Mouse (Mus musculus): ENCODE data around the gene Tns1. TPM values are rescaled to one million over a fixed set of nuclear protein-coding genes. Genes with fewer than 3 reads are reported as not detected.

Gene Tns1
- total and polyA plus RNA-seq, 2 experiments from 2014 or later: 11.7 to 28.0 TPM

DNA sequence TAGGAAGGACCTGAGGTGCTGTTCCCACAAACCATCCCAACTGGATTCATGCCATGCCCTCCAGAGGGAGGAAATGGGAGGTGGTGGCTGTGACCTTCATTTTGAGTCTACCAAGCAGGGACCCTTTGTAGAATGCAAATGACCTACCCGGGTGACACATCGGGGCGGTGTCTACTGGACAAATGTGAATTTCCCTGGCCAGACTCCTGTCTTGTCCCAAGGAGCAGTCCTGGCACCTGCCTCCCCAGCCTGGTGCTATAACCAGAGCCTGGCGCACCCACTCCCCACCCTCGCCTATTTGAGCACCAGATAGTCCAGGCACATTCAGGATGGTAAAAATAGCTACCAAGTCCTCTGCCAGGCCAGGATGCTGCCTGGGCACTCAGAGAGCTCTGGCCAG is 162.2 kb downstream of the Tns1 start:
- Histone ChIP-seq H3K4me1 (ENCODE audit: insufficient read depth, low read length) (peaks cover 18% of the 10 kb centered on the region), H3K27ac (peak overlapping the region; percentile 79; the same call in 1 of the 2 replicates), H3K9ac (replicated peaks; ENCODE audit: low read length) (peak overlapping the region; percentile 22; the same call in 1 of the 2 replicates), H3K36me3 (ENCODE audit: insufficient read depth, low read length) (no peaks in the 10 kb centered on the region), H3K4me2 (ENCODE audit: low read depth, low read length) (peak overlapping the region; percentile 44), H3K4me3 (ENCODE audit: low read length) (no peak overlapping the region), H3K27me3 (ENCODE audit: insufficient read depth, low read length) (no peaks in the 10 kb centered on the region), H3K9me3 (ENCODE audit: low read length) (no peaks in the 10 kb centered on the region)
- DNase-seq (ENCODE audit: low spot score): no peak
- ATAC-seq: no peak
- no peak for TF ChIP-seq CTCF (IDR thresholded peaks at IDR 0.05; ENCODE audit: low read depth)
- 61% methylated on average over 5 of the region's 5 CpGs for WGBS

DNA sequence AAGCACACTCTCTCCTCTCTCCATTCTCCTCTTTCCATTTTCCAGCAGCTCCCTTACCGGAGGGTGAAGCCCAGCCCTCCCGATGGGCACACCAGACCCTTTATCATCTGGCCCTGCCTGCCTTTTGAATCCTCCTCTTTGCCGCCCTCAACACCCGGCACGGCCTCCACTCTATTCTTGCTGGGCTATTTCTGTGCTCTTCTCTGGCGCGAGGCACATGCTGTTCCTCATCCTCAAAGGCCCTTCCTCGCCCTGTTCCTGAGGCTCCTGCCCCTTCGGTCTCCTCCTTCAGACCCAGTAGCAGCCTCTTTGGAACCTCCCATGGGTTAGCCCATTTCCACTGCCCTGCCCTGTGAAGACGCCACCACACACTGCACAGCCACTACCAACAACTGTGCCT is 164.5 kb downstream of the Tns1 start:
- H3K27me3 ChIP-seq (ENCODE audit: insufficient read depth, low read length): no peaks in the 10 kb centered on the region
- DNase-seq (ENCODE audit: low spot score) (no peak), ATAC-seq (no peak)
- H3K9me3 ChIP-seq (ENCODE audit: low read length): no peaks in the 10 kb centered on the region
- H3K27ac ChIP-seq: no peak overlapping the region
- H3K36me3 ChIP-seq (ENCODE audit: insufficient read depth, low read length): no peaks in the 10 kb centered on the region
- H3K4me1 ChIP-seq (ENCODE audit: insufficient read depth, low read length): peaks cover 19% of the 10 kb centered on the region
- H3K4me2 ChIP-seq (ENCODE audit: low read depth, low read length): no peak overlapping the region
- TF ChIP-seq CTCF (IDR thresholded peaks at IDR 0.05; ENCODE audit: low read depth): no peak
- no peak overlapping the region for H3K4me3 ChIP-seq (ENCODE audit: low read length)
- no peak overlapping the region for H3K9ac ChIP-seq (replicated peaks; ENCODE audit: low read length)
- WGBS: 89% methylated on average over 10 of the region's 10 CpGs

DNA sequence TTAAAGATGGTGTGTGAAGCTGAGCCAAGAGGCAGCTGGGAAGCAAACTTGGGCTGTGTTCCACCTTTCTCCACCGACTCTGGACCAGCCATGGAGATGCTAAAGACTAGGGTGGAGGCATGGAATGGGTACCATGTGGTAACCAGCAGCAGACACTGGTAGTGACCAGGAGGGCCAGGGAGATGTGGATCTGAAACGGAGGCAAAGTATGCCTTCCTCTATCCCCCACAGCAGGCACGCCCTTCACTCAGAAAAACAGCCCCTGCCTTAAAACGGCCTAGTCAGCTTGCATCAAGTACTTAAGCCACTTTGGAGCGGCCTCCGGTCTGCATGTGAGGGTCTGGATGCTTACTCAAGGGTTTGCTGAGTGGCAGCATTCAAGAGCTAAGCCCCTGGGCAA is 164.9 kb downstream of the Tns1 start:
- ATAC-seq (no peak), DNase-seq (ENCODE audit: low spot score) (no peak)
- Histone ChIP-seq H3K4me1 (ENCODE audit: insufficient read depth, low read length) (peaks cover 21% of the 10 kb centered on the region), H3K27me3 (ENCODE audit: insufficient read depth, low read length) (no peaks in the 10 kb centered on the region), H3K4me2 (ENCODE audit: low read depth, low read length) (no peak overlapping the region), H3K27ac (no peak overlapping the region), H3K9ac (replicated peaks; ENCODE audit: low read length) (no peak overlapping the region), H3K36me3 (ENCODE audit: insufficient read depth, low read length) (no peaks in the 10 kb centered on the region), H3K4me3 (ENCODE audit: low read length) (no peak overlapping the region), H3K9me3 (ENCODE audit: low read length) (no peaks in the 10 kb centered on the region)
- TF ChIP-seq CTCF (IDR thresholded peaks at IDR 0.05; ENCODE audit: low read depth): no peak
- WGBS: 84% methylated on average over 6 of the region's 6 CpGs

DNA sequence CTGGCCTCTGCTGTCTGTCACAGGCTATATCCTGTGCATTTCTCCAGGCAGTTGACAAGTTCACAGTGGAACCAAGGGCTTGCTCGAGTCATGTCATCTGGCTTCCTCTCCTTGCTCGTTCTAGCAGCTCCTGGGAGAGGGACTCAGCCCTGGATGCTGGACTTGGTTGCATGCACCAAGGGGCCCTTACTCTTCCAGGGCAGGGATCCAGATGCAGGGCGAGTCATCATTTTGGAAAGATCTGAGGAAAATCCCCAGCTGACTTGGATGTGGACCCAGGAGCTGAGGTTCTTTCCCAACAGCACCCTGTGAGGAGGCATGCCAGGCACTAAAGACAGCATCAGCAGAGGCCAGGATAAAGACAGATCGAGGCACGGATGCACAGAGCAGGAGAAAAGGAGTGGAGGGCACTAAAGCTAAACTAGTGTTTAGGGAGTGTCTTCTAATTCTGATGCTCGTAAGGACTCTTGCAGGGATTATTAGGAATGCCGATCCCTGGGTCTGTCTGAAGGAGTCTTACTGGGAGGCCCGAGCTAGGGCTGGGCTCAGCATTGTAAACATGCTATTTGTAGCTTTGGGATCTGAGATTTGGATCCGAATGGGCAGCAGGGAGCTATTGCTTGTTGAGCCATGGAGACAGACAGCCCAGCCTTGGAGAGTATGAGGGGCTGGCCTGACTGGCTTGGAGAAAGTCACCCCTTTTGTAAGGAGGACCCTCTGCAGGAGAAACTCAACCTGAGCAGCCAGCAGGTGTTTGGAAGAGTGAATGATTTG is 165.9 kb downstream of the Tns1 start:
- 39% methylated on average over 9 of the region's 9 CpGs for WGBS
- H3K4me2 ChIP-seq (ENCODE audit: low read depth, low read length): no peak overlapping the region
- no peak overlapping the region for H3K4me3 ChIP-seq (ENCODE audit: low read length)
- 0 out of 2 replicates have a peak overlapping the region, but pooled peaks have one; percentile 13 for H3K27ac ChIP-seq
- no peaks in the 10 kb centered on the region for H3K36me3 ChIP-seq (ENCODE audit: insufficient read depth, low read length)
- no peak overlapping the region for H3K9ac ChIP-seq (replicated peaks; ENCODE audit: low read length)
- TF ChIP-seq CTCF (IDR thresholded peaks at IDR 0.05; ENCODE audit: low read depth): no peak
- DNase-seq (ENCODE audit: low spot score) (no peak), ATAC-seq (no peak)
- H3K4me1 ChIP-seq (ENCODE audit: insufficient read depth, low read length): peaks cover 13% of the 10 kb centered on the region
- no peaks in the 10 kb centered on the region for H3K27me3 ChIP-seq (ENCODE audit: insufficient read depth, low read length)
- no peaks in the 10 kb centered on the region for H3K9me3 ChIP-seq (ENCODE audit: low read length)

DNA sequence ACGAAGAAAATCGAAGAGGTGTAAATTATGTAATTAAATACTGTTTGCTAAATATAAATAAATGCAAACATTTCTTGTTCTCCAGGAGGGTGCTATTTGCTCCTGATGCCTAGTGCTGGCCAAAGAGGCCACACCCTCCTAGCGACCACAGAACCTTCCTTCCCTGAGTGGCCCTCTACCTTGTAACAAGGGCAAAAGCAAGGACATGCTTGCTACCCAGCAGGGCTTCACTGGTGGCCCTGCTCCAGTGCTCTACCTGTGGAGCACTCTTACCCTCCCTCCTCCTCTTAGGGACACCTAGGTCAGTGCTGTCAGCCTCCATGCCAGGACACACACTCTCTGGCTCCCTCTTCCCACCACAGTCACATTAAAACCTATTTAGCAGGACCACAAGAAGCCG is 166.8 kb downstream of the Tns1 start:
- no peak for ATAC-seq
- no peaks in the 10 kb centered on the region for H3K36me3 ChIP-seq (ENCODE audit: insufficient read depth, low read length)
- H3K27ac ChIP-seq: no peak overlapping the region

DNA sequence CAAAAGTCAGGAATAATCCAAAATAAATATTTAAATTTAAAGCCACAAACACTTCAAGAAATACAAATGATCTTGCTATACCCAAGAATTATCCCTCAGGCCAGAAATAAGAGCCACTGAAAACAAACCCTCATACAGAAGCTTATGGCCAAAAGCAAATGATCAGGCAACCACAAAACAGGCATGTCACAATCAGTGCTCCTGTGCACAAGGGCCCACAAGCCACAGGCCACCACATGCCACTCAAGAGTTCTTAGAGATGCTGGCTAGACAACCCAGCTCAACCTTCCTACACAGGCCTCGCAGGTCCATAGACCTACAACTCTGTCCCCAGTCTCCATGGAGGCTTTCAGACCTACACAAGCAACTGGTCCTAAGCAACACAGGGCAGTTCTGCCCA is 167.9 kb downstream of the Tns1 start:
- DNase-seq (ENCODE audit: low spot score) (no peak), ATAC-seq (no peak)
- Histone ChIP-seq H3K27me3 (ENCODE audit: insufficient read depth, low read length) (no peaks in the 10 kb centered on the region), H3K27ac (no peak overlapping the region), H3K4me1 (ENCODE audit: insufficient read depth, low read length) (0 out of 2 replicates have a peak, but pooled peaks cover 5% of the 10 kb centered on the region), H3K9me3 (ENCODE audit: low read length) (no peaks in the 10 kb centered on the region), H3K4me2 (ENCODE audit: low read depth, low read length) (no peak overlapping the region), H3K9ac (replicated peaks; ENCODE audit: low read length) (no peak overlapping the region), H3K4me3 (ENCODE audit: low read length) (no peak overlapping the region), H3K36me3 (ENCODE audit: insufficient read depth, low read length) (no peaks in the 10 kb centered on the region)
- TF ChIP-seq CTCF (IDR thresholded peaks at IDR 0.05; ENCODE audit: low read depth): no peak
- WGBS: 85% methylated on average over 1 of the region's 1 CpGs

More for the DNA sequence above, 166.8 kb downstream of the Tns1 start:
- no peak overlapping the region for H3K4me2 ChIP-seq (ENCODE audit: low read depth, low read length)
- H3K9ac ChIP-seq (replicated peaks; ENCODE audit: low read length): no peak overlapping the region
- no peak overlapping the region for H3K4me3 ChIP-seq (ENCODE audit: low read length)
- TF ChIP-seq CTCF (IDR thresholded peaks at IDR 0.05; ENCODE audit: low read depth): no peak
- DNase-seq (ENCODE audit: low spot score): no peak
- WGBS: 87% methylated on average over 4 of the region's 4 CpGs
- H3K4me1 ChIP-seq (ENCODE audit: insufficient read depth, low read length): peaks cover 10% of the 10 kb centered on the region; the same call in 1 of the 2 replicates
- no peaks in the 10 kb centered on the region for H3K9me3 ChIP-seq (ENCODE audit: low read length)
- no peaks in the 10 kb centered on the region for H3K27me3 ChIP-seq (ENCODE audit: insufficient read depth, low read length)

DNA sequence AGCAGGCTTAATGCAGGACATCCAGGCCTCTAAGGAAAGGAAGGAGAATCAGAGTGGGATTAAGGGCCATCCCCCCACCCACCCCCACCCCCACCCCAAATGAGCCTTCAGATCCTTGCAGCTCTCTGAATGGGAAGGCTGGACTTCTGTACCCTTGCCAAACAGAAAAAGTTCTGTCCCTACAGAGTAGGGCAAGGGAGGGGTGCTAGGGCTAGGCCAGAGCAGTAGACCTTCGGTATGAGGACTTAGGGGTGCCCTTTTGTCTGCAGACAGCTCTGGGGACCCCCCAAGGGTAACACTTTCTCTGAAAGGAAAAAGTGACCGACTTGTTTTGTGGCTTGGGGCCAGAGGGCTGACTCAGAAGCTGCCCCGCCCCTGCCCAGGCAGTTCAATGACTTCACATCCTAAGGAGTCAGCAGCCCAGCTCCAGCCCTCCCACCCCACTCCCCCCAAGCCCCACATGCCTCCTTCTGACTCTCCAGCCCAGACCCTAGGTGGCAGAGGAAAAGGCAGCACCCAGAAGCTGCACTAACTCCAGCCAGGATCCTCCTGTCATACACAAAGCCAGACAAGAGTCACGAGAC is 168.9 kb downstream of the Tns1 start:
- DNase-seq (ENCODE audit: low spot score) (peak; percentile 46), ATAC-seq (peak; percentile 52)
- peak overlapping the region; percentile 67; the same call in 1 of the 2 replicates for H3K27ac ChIP-seq
- 0 out of 2 replicates have a peak, but pooled peaks cover 5% of the 10 kb centered on the region for H3K4me1 ChIP-seq (ENCODE audit: insufficient read depth, low read length)
- WGBS: 20% methylated on average over 4 of the region's 4 CpGs
- no peaks in the 10 kb centered on the region for H3K9me3 ChIP-seq (ENCODE audit: low read length)
- no peaks in the 10 kb centered on the region for H3K36me3 ChIP-seq (ENCODE audit: insufficient read depth, low read length)
- no peak overlapping the region for H3K4me3 ChIP-seq (ENCODE audit: low read length)
- no peak overlapping the region for H3K4me2 ChIP-seq (ENCODE audit: low read depth, low read length)
- no peak overlapping the region for H3K9ac ChIP-seq (replicated peaks; ENCODE audit: low read length)
- no peaks in the 10 kb centered on the region for H3K27me3 ChIP-seq (ENCODE audit: insufficient read depth, low read length)
- no peak for TF ChIP-seq CTCF (IDR thresholded peaks at IDR 0.05; ENCODE audit: low read depth)
